Mouse (Mus musculus) brain, embryonic 14.5 days (tissue): ENCODE measurements around the gene Prim2. TPM values are rescaled to one million over a fixed set of nuclear protein-coding genes. Genes with fewer than 3 reads are reported as not detected.
A peak's percentile ranks its signal among the peaks of the same experiment; 100 is the strongest.

Experiments
- DNase-seq: peaks from one replicate; pipeline ENCODE4 v3.0.0-alpha.2; 2011; ENCODE audit warnings: low read depth
- CTCF ChIP-seq: fragments of 200-500 bp; IDR thresholded peaks from 2 replicates; pipeline ENCODE4 v1.5.1; 2012; ENCODE audit warnings: inconsistent platforms, mild to moderate bottlenecking, moderate library complexity, borderline replicate concordance; ENCODE audit not compliant: insufficient read depth, insufficient read length; ENCODE audit errors: extremely low read depth
- POLR2A ChIP-seq: fragments of 200-500 bp; IDR thresholded peaks from 2 replicates; pipeline ENCODE4 v1.6.1; 2012; ENCODE audit warnings: mild to moderate bottlenecking, inconsistent platforms, borderline replicate concordance; ENCODE audit not compliant: poor library complexity, insufficient read depth, insufficient read length, severe bottlenecking; ENCODE audit errors: extremely low read depth
- polyA plus RNA-seq: library from polyadenylated mRNA; depleted of rRNA; stranded (reverse); fragments of >200 nt; gene quantifications from 2 replicates; pipeline ENCODE4 v1.2.3, GENCODE M21; 2012

Prim2 gene
- polyA plus RNA-seq, 1 experiment = 22.4 TPM

GRCm38 (mm10) chr1:33531860-33532259, 137.7 kb downstream of the Prim2 start:
- DNase-seq = peak; percentile 11
- TF ChIP-seq CTCF = no peak

DNA sequence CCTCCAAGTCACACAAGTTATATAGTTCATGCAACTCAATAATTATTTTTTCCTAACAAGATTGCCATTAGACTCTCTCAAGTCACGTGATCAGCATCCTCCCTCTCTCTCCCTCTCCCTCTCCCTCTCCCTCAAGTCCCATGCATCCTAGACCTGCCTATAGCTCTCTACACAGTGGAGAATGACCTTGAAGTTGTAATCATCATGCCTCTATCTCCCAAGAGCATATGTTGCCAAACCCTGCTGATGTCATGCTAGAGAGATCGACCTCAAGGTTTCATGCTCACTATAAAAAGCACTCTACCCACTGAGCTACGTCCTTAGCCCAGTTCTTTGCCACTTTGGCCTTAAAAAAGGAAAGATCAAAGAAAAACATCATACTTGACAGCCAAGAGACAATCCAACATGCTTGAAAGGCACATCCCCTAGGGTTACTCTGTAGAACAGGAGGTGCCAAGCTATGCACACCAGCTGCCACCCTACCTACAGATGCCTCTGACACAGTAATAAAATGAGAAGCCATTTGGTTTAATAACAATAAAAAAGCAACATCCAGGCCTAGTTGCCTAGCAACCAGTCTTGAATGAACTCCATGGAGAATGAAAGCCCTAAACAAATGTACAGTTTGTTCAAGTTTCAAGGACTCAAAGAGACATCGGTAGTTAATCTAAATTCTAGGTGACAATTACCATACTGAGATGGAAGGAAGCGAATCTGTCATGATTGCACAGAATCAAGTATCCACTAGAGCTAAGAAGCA, 138.3 kb downstream of the Prim2 start:
- TF ChIP-seq CTCF = no peak
- TF ChIP-seq POLR2A = no peak
- DNase-seq = peak; percentile 73

GRCm38 (mm10) chr1:33530491-33530890, 139.1 kb downstream of the Prim2 start:
- TF ChIP-seq CTCF = no peak
- TF ChIP-seq POLR2A = no peak
- DNase-seq = no peak

- TF ChIP-seq CTCF (no peak), POLR2A (no peak)
- DNase-seq = no peak
Observed at GRCm38 (mm10) chr1:33529543-33530232, 139.9 kb downstream of the Prim2 start.

DNA sequence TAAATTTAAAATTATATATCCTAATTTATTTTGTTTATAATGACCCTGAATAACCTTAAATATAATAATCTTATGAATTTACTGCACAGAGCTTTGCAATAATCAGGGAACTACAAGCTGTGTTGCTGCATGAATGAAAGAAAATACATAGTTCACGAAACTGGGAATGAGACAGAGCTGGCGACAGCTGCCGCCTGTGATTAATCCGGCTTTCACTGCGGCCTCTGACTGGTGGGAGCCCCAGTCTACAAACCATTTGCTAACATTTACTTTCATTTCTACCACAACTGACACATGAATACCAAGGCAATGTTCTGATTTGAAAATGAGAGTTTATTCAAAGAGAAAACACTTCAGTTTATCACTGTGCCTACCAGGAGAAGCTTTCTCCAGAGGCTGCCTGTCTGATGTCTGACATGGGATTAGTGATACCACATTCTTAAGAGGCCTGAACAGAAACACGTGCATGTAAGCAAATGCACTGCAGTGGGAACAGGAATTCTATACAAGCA, 142.2 kb downstream of the Prim2 start:
- DNase-seq = peak; percentile 62
- TF ChIP-seq POLR2A (no peak), CTCF (no peak)

GRCm38 (mm10) chr1:33523223-33523622, 146.4 kb downstream of the Prim2 start:
- no peak for TF ChIP-seq CTCF
- TF ChIP-seq POLR2A = no peak
- peak; percentile 25 for DNase-seq

- DNase-seq = no peak
- TF ChIP-seq CTCF = no peak
- TF ChIP-seq POLR2A = no peak
Observed at GRCm38 (mm10) chr1:33515124-33515523, 154.5 kb downstream of the Prim2 start.

GRCm38 (mm10) chr1:33511310-33511709, 158.3 kb downstream of the Prim2 start:
- TF ChIP-seq CTCF (no peak), POLR2A (no peak)
- DNase-seq = peak; percentile 28

DNA sequence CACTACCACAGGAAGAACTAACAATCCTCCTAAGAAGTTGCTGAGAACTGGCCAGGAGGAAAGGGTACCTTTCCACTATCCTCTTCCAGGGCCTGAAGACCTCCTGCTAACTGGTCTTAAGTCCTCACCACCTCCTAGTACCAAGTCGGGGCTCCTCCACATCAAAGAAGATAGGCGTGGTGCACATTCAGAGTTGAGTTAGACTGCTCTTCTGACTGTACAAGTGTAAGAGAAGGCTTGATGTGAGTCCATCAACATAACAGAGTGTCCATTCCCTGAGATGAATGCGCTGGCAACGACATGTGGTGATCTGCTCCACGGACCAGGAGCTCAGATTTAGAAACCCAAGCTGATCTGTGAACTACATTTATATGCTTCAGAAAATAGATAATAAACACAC, 165.2 kb downstream of the Prim2 start:
- no peak for DNase-seq
- TF ChIP-seq CTCF (no peak), POLR2A (no peak)

- TF ChIP-seq POLR2A (no peak), CTCF (no peak)
- DNase-seq = no peak
Observed at GRCm38 (mm10) chr1:33502890-33503289, 166.7 kb downstream of the Prim2 start.

GRCm38 (mm10) chr1:33502298-33502697, 167.3 kb downstream of the Prim2 start:
- TF ChIP-seq POLR2A (no peak), CTCF (no peak)
- no peak for DNase-seq
